Mouse (Mus musculus): ENCODE results near the gene Plpp1.

Gene Plpp1

GRCm38 (mm10) chr13:112862342-112862741, 61.8 kb downstream of the Plpp1 start:
- DNase-seq: no peak

GRCm38 (mm10) chr13:112862978-112863677, 62.5 kb downstream of the Plpp1 start:
- no peak for DNase-seq

- no peak for DNase-seq
Observed at GRCm38 (mm10) chr13:112866782-112867181, 66.2 kb downstream of the Plpp1 start.

DNA sequence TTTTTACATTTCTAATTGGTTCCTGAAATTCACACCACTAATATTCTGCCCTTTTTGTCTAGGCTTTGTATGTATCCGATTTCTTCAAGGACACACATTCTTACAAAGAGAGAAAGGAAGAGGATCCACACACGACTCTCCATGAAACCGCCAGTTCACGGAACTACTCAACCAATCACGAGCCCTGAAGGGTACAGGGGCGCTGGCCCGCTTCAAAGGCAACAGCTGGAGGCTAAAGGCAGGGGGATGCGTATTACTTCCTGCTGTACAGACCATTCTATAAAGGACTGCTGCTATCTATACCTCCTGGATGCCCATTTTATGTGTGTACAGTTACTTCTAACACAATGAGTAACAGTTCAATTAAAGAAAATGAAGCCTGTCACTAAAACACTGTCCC, 66.8 kb downstream of the Plpp1 start:
- DNase-seq: no peak

GRCm38 (mm10) chr13:112870039-112870690, 69.6 kb downstream of the Plpp1 start:
- no peak for DNase-seq

DNA sequence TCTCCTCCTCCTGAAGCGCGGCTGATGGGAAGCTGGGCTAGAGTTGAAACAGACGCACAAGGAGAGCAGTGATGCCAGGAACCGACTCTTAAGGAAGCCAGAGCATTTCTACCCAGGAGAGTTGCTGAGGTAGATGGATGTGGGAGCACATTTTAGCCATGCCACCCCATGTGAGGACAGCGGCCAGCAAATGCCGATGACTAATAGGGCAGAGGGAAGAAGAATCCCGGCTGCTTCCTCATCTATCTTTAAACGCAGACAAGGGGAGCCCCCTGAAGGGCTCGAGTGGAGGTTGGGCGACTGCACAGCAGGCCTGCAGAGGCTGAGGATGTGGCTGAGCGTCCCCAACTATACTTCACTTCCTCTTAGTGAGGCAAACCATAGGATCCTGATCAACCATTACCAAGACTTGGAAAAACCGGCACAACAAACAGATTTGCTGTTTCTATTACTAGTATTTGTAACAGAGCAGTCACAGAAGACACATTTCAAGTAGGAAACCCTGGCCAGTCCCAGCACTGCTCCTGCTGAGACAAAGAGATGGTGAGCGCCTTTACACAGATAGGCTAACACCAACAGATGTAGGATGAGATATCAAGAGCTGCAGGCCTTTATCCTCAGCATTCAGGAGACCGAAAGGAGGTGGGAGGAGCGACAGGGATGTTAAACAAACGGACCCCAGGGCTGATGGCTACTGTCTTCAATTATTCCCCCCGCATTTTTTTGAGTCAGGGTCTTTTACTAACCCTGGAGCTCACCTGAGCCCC, 71.1 kb downstream of the Plpp1 start:
- DNase-seq: no peak

- DNase-seq: no peak
Observed at GRCm38 (mm10) chr13:112887234-112887633, 86.6 kb downstream of the Plpp1 start.

DNA sequence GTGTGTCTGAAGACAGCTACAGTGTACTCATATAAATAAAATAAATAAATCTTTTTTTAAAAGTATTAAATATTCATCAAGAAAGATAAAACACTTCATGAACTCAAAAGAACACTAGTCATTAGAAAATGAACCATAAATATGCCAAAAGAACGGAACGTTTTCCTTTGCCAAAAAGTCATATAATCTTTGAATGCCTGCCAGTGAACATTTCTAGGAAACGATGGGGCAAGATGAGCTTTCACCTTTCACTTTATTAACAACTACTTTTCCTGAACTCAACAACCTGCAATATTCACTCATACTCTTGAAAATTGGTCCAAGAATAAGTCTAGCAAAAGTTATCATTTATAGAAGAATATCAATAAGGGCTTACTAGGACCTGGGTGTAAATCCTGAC, 101.6 kb downstream of the Plpp1 start:
- no peak for DNase-seq

- DNase-seq: peak; percentile 24 to 25
Observed at GRCm38 (mm10) chr13:112909663-112910062, 109.1 kb downstream of the Plpp1 start.

- no peak for DNase-seq
Observed at GRCm38 (mm10) chr13:112910434-112910833, 109.8 kb downstream of the Plpp1 start.
